Mouse (Mus musculus) natural killer cell, adult 2 months (primary cell): ENCODE data around the gene Farp1.

ENCODE experiments used
- DNase-seq, 2 experiments: peaks; one replicate each; pipeline ENCODE4 v3.0.0; 2022; ENCODE audit warnings: low spot score in 2 of 2

Gene Farp1

DNA sequence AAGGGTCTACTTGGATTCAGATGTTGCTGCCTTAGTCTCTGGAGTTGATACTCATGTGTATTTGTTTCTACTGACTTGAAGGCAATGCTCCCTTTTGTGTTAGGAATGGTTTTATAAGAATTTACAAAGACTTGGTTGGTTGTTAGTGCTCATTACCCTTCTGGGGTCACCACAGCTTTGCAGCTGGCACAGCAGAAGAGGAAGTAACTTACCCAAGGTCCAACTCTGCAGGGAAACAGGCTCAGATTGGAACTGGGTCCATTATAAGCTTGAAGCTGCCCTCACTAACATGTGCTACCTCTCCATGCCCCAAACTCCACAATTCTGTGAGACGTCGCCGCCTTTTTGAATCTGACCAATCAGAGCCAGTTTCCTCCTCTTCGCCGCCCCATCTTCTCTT is 22.8 kb downstream of the Farp1 start:
- DNase-seq = no peak

DNA sequence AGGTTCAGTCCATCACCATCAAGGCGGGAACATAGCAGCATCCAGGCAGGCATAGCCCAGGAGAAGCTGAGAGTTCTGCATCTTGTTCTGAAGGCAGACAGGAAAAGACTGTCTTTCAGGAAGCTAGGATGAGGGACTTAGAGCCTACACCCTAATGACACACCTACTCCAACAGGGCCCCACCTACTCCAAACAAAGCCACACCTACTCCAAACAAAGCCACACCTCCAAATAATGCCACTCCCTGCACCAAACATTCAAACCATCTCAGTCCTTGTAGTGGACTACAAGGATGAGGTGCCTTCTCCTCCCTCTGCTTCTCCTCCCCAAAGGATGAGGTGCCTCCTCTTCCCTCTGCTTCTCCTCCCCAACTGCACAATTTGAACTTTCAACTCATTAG is 23.5 kb downstream of the Farp1 start:
- DNase-seq = no peak

DNA sequence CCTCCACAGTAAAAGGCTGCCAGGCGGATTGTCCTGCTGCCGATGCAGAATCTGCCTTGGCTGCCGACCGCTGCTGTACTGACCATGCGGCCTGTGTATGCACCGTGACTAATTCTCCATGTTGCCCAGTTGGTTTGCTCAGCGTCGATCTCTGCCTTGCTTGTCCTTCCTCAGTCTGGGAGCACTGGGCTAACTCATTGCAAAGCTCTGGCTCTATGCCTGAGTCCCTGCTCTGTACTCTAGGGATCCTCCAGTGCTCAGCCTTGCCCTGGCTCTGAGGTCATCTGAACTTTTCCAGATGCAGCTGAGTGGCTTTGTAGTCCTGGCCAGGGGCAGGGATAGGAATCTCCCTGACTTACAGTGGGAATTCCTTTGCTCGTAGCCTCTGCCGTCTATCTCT is 24.3 kb downstream of the Farp1 start:
- no peak for DNase-seq

DNA sequence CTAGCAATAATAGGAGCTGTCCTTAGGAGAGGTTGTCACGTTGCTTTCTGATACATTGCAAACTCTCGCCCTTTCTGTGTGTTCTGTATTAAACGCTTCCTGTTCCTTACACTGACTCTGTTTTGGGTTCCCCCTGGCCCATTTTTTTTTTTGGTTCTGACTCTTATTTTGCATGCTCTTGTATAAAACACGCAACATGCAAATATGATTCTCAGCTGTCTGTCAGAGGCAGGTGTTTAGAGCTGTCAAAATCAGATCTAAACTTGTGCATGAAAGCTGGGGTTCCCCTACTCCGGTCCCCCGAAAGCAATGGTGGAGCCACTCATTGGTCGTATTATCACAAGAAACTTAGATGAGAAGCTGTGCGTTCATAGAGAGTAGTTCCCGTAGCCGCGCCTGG is 25.5 kb downstream of the Farp1 start:
- no peak for DNase-seq

DNA sequence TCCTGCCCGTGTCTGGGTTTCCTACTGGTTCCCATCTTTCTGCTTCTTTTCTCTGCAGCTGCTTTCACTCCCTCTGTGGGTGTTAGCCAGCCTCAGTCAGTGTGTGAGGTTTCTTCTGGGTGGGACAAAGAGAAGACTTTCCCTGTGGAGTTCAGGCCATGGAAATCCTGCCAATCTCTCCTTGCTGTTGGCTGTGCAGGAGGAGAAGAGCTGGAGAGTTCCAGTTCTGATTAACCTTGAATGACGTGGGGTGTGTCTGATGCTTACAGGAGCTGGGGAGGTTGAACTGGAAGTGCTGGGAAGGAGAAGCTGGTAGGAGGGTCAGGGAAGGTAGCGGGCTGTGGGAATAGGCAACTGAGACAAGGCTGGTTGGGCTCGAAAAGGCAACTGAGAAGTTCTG is 26.7 kb downstream of the Farp1 start:
- DNase-seq = no peak

DNA sequence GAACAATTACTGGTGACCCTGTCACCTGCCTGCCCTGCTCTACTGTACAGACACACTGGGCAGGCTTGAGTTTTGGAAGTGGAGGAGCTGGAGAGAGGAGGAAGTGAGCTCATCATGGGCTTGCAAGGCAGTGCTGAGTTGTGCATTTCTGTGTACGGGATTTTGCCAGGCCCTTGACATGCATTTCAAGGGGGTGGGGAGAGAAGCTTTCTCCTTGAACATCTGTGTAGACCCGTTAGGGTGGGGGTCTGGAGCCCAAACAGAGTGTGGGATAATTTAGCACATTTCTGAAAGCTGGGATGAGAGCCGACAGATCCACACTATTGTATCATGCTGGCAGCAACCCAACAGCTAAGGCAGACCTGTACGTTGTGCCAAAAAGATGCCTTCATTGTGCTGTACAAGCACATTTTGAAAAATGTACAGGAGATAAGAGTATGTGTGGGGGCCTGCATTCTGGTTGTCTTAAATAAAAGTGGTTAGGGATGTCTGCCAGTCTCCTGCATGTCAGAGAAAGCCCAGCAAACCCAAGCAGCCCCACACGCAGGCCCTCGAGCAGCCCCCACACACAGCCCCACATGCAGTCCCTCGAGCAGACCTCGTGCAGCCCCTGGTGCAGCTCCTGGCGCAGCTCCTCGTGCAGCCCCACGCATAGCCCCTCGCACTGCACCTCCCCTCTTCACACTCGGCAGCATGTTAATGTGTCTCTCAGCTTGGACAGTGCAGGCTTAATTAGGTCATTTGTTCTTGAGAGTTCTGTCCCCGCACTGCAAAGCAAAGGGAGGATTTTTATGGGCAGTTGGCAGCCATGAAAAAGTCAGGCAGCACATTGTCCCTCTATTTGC is 27.5 kb downstream of the Farp1 start:
- DNase-seq = no peak

DNA sequence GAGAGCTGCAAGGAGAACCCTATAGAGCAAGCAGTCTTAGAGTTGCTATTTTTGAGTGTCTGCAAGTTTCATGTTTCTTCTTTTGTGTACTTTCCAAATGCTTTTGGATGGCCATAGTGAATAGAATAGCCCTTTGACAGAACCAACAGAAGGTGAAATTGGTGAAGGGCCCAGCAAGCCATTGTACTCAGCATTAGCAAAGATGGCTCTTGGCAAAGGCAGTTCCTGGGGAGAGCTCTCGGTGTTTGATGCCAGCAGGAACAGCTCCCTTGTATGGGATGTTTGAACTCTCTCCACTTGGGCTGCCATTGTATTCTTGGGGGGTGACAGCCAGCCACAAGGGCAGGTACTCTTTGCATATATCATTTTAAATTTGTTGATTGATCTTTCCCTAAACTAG is 29.7 kb downstream of the Farp1 start:
- DNase-seq = no peak

DNA sequence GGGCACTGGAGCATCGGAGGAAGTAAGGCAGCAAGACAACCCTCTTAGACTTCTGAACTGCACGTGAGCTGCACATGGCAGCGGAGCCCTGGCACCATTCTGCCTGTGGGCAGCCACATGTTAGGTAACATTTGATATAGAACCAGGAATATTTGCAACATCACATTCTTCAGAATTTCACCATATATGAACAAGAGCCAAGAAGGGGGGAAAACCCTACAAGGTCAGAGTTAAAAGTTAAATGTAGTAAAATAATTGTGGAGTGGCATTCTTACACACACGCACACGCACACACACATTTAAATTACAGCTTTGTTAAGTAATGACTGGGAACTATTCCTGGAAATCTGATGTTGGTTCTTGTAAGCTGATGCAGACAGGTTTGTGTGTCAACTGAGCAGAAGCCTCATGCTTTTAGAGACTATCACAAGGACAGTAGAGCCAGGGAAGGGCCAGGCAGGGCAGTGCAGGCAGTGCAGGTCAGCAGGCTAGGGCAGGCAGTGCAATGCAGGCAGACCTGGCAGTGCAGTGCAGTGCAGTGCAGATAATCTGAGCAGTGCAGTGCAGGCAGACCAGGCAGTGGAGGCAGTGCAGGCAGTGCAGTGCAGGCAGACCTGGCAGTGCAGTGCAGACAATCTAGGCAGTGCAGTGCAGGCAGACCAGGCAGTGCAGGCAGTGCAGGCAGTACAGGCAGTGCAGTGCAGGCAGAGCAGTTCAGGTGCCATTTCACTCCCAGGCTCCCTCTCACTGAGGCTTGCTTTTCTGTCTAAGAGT is 38.3 kb downstream of the Farp1 start:
- DNase-seq = no peak

DNA sequence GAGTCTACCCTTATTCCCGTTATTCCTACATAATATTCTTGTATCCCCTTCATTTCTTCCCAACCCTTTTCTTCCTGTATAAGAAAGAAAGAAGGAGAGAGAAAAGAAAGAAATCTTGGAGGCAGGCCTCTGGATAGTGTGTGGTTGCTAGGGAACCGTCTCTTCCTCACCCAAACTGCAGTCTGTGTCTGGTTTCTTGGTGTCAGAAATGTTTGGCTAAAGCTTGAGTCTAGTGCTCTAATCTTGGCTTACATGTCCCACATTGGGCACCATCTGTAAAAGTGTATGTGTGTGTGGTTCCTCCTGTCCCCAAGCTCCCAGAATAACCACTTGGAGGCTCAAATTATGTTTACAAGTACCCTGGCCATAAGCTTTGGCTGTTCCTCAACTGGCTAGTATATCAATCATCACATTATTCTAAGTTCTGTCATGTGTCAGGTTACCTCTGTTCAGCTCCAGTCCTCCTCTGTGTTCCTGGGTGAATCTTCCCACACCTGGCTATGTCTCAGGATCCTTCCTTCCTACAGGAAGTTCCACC is 39.3 kb downstream of the Farp1 start:
- DNase-seq = no peak

DNA sequence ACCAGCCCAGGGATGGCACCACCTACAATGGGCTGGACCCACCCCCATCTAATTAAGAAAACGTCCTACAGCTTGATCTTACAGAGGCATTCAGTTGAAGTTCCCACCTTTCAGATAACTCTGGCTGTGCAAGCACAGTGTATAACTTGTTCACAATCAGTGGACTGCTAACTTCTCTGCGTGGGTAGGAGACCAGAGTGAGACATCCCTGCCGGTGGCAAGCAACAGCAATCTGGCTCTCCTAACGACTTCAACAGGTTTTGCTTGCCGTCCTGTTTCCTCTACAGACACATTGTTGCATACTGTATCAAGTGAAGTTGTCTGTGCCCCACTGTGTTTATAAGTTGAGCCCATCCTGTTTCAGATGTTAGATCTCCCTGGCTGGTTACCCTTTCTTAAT is 45.7 kb downstream of the Farp1 start:
- no peak for DNase-seq

DNA sequence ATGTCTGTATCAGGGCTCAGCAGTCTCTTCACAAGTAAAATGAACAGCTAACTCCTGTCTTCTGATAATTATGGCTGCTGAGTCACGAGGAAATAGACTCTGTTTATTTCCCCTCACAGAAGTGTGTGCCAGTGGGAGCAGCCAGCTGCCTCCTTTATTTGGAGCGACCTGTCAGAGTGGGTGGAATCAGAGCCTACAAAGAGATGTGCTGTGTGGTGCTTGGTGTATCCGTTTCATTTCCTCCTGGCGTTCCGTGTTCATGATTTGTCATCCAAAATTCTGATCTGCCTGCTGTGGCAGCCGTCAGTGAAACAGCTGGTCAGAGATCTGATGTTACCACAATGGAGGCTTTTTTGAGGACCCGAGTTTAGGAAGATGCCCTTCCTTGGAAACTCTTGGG is 47.3 kb downstream of the Farp1 start:
- DNase-seq = no peak

DNA sequence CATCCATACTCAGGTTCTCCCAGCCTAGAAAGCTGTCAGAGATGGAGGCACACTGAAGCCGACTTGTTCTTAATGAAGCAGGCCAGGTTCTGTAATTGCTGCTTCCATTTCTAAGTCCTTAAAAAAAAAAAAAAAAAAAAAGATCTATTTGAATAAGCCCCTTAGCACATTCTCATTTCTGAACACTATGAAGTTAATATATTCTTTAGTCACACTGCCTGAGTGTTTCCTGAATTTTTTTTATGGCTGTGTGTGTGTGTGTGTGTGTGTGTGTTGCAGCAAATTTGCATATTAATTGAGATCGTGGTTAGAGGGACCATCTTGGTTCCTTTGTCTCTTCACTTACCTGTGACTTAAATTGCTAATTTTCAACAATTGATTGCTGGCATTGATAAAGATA is 47.8 kb downstream of the Farp1 start:
- no peak for DNase-seq

DNA sequence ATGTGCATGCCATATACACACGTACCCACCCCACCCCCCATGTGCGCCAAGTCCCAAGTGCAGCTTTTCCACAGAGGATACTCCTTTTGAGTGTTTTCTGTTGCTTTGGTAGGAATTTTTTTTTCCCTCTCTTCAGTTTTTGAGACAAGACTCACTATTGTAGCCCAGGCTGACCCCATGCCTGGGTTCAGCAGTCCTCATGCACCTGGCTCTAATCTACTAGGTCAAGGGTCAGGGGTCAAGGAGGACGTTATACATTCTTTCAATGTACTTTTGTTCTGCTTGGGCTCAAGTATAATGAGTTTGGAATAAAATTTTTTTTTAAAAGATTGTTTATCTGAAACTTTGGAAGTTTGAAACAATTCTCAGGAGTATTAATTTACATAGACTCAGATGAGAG is 48.4 kb downstream of the Farp1 start:
- no peak for DNase-seq

DNA sequence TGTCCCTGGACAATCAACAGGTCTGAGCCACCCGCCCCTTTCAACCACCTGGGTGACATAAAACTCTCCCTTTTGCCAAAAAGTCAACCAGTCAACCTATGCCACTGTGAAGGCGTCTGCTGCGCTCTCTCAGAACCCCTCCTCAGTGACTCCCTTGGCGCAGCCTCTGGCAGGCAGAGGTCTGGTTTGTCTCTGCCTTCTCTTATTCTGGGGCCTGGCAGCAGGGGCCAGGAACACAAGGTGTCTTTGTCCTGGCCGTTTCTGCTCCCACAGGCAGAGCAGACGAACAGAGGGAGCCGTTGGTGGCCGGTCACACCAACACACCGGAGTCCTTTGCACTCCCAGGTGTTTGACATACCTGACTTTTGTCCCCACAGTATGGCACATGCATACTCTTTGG is 57.5 kb downstream of the Farp1 start:
- DNase-seq = no peak

DNA sequence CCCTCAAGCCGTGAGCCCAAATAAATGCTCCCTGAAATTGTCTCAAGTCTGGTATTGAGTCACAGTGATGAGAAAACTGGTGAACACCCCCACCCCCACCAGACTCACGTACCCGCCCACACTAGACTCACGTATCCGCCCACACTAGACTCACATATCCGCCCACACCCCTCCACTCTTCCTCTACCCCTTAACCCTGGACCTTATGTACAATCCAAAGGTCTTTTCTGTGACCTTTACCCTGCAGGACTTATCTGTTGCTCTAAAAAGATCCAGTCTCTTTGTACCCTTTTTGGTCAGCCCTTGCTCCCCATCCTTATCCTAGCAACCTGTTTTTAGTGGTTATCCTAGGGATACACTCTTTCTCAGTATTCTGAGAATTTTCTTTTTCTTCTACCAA is 58.9 kb downstream of the Farp1 start:
- no peak for DNase-seq

DNA sequence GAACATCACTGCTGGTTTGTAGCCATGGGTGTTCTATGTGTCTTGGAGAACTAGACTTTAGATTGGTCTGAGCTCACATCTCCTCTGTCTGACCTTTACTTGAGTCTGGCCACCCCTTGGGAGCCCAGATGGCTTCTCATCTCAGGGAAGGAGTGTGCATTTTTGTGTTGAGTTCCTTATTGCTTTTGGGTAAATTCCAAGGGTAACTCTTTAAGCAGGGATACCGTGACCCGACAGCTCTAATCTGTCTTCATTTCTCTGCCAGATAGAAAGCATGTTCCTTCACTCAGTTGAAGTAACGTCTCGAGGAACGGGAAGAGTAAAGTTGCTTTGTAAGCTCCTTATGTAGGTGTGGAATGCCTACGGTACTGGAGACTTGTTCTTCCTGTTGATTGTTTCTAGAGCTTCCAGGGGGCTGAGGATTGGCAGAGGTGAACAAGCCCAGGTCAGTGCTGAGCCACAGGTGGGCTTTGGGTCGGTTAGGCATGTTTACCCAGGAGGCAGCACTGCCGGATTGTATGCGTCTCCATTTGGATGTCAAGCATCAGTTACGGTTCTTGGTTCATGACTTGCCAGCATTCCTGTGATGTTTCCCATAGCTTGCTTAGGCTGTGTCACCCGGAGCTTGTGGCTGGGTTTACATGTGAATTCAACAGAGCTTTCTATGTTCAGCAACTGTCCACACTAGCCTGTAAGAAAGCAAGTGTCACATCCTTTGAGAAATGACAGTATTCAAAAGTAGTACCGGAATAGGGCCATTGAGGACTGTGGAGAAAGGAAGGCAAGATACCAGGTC is 62.8 kb downstream of the Farp1 start:
- no peak for DNase-seq

DNA sequence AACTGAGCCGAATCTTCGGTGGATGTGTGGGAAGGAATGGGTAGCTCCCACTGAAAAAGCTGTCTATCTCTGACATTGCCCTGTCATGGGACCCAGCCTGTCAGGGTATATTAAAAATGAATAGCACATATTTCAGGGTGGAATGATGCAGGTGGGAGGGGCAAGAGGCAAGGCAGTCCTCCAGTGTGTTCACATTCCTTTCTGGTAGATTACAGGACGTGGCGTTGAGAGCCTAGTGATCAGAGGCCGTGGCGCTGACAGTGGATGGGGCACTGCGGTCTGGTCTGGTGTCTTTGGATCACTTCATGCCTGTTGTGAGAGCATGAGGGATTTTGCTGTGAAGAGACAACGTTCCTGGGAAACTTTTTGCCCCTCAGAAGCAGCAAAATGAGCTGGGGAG is 64.1 kb downstream of the Farp1 start:
- DNase-seq = no peak

DNA sequence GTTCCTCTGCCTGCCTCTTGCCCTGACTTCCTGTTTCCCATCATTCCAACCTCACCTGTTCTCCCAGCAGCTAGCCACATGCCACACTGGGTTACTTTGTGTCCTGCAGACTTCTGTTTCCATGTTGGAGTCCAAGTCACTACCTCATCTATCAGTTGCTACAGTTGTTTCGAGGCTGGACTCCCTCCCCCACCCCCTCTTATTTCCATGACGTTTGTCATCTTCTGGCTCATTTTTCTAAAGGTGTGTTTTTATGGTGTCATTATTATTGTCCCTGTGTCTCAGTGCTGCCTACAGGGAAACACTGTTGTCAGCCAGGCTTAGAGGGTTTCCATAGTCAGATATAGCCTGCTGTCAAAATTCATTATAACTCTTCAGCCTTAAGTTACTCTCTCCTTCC is 64.9 kb downstream of the Farp1 start:
- DNase-seq = no peak

DNA sequence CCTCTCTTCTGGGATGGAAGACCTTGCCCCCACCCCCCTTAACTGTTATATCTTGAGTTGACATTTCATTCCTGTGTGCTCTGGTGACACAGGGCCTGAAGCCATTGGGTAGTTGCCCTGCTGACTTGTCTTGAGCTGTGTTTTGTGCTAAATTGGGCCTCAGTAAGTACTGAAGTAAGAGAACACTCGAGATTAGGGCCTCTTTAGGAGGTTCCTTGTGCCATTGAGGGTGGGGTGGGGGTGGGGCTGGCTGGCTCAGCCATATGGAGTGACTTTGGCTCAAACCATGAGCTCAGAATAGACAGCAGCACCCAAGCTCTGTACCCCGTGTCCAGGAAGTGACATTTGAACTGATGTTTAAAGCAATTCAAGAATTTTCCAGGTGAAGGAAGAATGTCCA is 65.8 kb downstream of the Farp1 start:
- no peak for DNase-seq

DNA sequence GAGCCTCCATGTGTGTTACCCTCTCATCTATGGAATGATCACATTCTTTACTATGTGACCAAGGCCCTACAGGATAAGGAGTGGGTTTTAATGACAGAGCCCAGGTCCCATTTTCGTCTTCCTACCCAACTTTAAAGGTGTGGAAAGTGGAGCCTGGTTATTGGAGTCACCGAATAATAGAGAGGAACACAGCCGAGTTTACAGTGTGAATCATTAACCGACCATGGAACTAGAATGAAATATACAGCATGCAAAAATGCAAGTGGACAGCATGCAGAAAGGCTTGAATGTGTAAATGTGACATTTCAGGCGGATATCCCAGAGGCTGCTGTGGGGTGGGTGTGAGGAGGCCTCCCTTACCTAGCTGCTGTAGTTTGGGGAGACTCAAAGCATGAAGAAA is 66.5 kb downstream of the Farp1 start:
- no peak for DNase-seq

DNA sequence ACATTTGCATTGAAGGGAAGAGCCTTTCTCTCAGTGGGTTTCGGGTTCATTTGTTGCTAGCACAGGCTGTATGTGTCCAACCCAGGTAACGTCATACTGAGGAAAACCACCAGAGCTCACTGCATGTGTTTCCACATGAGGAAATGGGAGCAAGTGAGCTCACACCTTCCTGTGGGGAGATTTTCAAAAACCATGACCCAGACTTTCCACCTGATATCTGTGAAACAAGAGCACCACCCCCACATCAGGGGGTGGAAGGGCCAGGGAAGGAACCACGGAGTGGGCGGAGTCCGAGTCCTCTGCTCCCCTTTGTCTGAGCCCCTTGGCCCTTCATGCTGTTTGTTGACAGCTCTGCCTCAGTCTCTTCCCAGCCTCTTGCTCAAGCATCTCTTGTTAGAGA is 67.6 kb downstream of the Farp1 start:
- DNase-seq = no peak

DNA sequence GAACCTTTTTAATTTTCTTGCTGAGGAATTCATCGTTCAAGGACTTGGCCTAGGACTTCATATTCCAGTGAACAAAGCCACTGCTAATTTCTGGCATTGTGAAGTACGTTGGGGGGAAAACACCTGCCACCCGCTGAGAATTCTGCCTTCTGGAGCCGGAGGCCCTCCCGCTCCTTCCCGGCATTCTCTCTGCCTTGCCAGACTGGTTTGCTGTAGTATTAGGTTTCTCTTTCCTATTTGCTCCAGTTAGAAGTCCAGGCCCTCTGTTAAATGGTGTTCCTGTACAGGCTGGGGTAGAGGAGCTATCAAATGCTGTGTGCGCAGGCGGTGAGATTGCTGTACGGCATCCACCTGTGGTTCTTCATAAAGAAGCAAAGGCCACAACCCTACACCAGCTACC is 68.5 kb downstream of the Farp1 start:
- DNase-seq = no peak
